Mouse (Mus musculus) intestine, postnatal 0 days (tissue): ENCODE data around the gene Sh3bp5. TPM values are rescaled to one million over a fixed set of nuclear protein-coding genes. Genes with fewer than 3 reads are reported as not detected.

Experiments
- ATAC-seq: fragments of 200-750 bp; cut with Nextera tagmentation; 2 replicates; pipeline ENCODE4 v1.8.0; 2017; ENCODE audit warnings: mild to moderate bottlenecking, moderate TSS enrichment, moderate library complexity
- H3K27ac ChIP-seq: fragments of 300-500 bp; sonication (generic); 2 replicates; pipeline ENCODE4 v1.5.1; 2014; ENCODE audit warnings: mild to moderate bottlenecking, low read depth, low read length, moderate library complexity
- H3K27me3 ChIP-seq: fragments of 300-500 bp; sonication (generic); replicated peaks from 2 replicates; pipeline ENCODE4 v1.6.1; 2014; ENCODE audit warnings: low read length, mixed read lengths; ENCODE audit not compliant: control insufficient read depth, insufficient read depth
- H3K36me3 ChIP-seq: fragments of 300-500 bp; sonication (generic); 2 replicates; pipeline ENCODE4 v1.6.1; 2014; ENCODE audit warnings: mild to moderate bottlenecking, moderate library complexity; ENCODE audit not compliant: control insufficient read depth, insufficient read depth
- H3K4me1 ChIP-seq: fragments of 300-500 bp; sonication (generic); replicated peaks from 2 replicates; pipeline ENCODE4 v1.6.1; 2014; ENCODE audit warnings: antibody characterized with exemption, low read length, mixed read lengths; ENCODE audit not compliant: control insufficient read depth, insufficient read depth
- H3K4me2 ChIP-seq: fragments of 300-500 bp; sonication (generic); replicated peaks from 2 replicates; pipeline ENCODE4 v1.6.1; 2014; ENCODE audit warnings: low read depth, mild to moderate bottlenecking, moderate library complexity
- H3K4me3 ChIP-seq: fragments of 300-500 bp; sonication (generic); 2 replicates; pipeline ENCODE4 v1.5.1; 2014; ENCODE audit warnings: low read depth, low read length
- H3K9ac ChIP-seq: fragments of 300-500 bp; sonication (generic); 2 replicates; pipeline ENCODE4 v1.6.1; 2014; ENCODE audit warnings: mild to moderate bottlenecking, low read depth, low read length
- H3K9me3 ChIP-seq: fragments of 300-500 bp; sonication (generic); 2 replicates; pipeline ENCODE4 v1.6.1; 2016; ENCODE audit warnings: mixed run types; ENCODE audit not compliant: control insufficient read depth
- CTCF ChIP-seq: sonication (generic); IDR thresholded peaks from 2 replicates; pipeline ENCODE4 v1.5.1; 2016; ENCODE audit warnings: low read depth, mild to moderate bottlenecking, control low read depth, antibody characterized with exemption, moderate library complexity
- WGBS: fragments of 180-500 bp; shearing (Covaris S2); extraction: QIAGEN DNeasy Blood & Tissue Kit; methylation state at CpG from one replicate; pipeline ENCODE4 v1.1.7; 2014; 5-methylcytosine and 5-hydroxymethylcytosine counted together
- polyA plus RNA-seq: library from polyadenylated mRNA; unstranded; fragments of >200 nt; fragmentation: Nextera tagmentation; extraction: Ambion mirVana; gene quantifications from 2 replicates; pipeline ENCODE4 v1.2.1, GENCODE M21; 2015

Sh3bp5 gene
- polyA plus RNA-seq, 1 experiment from 2014 or later, result 12.4 TPM

DNA sequence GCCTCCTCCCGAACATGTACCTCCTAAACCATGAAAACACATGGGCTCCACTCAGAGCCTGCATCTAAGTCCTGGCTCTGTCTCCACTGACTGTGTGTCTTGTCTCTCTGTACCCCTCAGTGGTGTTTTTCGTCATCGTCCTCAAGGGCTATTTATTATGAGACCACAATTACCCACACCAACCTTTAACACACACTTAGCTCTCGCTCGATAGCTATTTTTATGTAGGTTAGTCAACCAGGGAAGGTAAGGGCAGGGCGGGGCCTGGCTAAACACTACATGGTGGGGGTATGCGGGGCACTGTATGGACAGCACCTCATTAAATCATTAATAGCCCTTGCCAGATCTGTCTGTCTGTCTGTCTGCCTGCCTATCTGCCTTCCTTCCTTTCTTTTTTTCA, 15.3 kb downstream of the Sh3bp5 start:
- ATAC-seq, result no peak
- Histone ChIP-seq H3K4me1 (no peaks in the 10 kb centered on the region; the same call in none of the 2 replicates), H3K36me3 (no peaks in the 10 kb centered on the region), H3K4me2 (no peak overlapping the region), H3K9ac (no peak overlapping the region), H3K27ac (no peak overlapping the region), H3K9me3 (no peaks in the 10 kb centered on the region), H3K4me3 (no peak overlapping the region), H3K27me3 (no peaks in the 10 kb centered on the region)
- 57% methylated on average over 7 of the region's 7 CpGs for WGBS
- TF ChIP-seq CTCF, result no peak

DNA sequence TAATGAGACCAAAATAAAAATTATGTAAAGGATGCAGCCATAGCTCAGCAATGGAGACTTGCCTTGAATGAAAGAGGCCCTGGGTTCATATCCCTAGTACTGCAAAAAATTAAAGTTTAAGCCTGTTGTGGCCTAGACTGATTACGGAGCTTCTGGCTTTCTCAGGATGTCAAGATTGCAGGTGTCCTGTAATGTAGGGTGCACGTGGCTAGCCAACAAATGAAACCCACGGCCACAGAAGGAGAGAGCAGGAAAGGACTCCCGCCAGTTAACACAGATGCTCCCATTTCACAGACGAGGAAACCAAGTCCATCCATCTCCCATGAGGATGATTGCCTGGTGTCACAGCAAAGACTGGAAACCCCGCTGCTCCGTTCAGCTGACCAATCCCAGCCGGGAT, 15.7 kb downstream of the Sh3bp5 start:
- Histone ChIP-seq H3K27me3 (no peaks in the 10 kb centered on the region), H3K9me3 (no peaks in the 10 kb centered on the region), H3K4me3 (no peak overlapping the region), H3K36me3 (no peaks in the 10 kb centered on the region), H3K9ac (no peak overlapping the region), H3K27ac (no peak overlapping the region), H3K4me1 (peaks cover 4% of the 10 kb centered on the region), H3K4me2 (no peak overlapping the region)
- WGBS, result 90% methylated on average over 8 of the region's 8 CpGs
- TF ChIP-seq CTCF, result no peak
- no peak for ATAC-seq

GRCm38 (mm10) chr14:31419279-31419678, 16.6 kb downstream of the Sh3bp5 start:
- no peak for ATAC-seq
- WGBS, result 43% methylated on average over 4 of the region's 4 CpGs
- no peaks in the 10 kb centered on the region for H3K27me3 ChIP-seq

DNA sequence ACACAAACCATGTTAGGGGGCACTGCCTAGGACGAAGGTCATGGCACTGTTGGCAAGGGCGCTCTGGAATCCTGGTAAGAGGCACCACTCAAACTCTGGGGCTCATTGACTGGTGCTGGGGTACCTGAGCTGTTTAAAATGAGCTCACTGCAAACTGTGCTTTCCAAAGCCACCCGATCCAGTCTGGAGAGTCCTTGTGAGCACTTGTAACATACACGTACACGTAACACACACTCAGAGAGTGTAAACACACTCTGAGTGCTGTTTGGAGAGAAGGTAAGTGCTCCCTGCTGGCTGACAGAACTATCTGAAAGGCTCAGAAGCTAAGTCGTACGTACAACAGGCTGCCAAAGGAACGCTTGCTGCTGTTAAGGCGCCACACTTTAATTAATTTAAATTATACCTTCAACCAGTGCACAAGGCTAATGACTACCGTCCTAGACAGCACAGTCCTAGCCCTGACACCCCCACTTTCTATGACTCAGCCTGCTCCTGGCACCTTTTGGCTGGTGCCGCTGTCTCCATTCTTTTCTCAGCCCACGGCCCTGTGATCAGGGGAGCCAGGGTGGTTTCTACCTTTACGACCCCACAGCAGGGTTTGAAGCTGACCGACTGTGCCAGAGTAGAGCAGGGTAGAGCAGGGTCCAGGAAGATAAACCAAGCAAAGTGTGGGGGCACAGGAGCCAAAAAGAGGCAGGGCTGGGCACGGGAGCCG, 18.9 kb downstream of the Sh3bp5 start:
- Histone ChIP-seq H3K4me3 (no peak overlapping the region), H3K4me1 (peaks cover 9% of the 10 kb centered on the region; the same call in 1 of the 2 replicates), H3K27ac (no peak overlapping the region), H3K4me2 (no peak overlapping the region), H3K9ac (no peak overlapping the region), H3K36me3 (no peaks in the 10 kb centered on the region), H3K9me3 (no peaks in the 10 kb centered on the region), H3K27me3 (no peaks in the 10 kb centered on the region)
- WGBS, result 72% methylated on average over 16 of the region's 16 CpGs
- no peak for TF ChIP-seq CTCF
- no peak for ATAC-seq

More at GRCm38 (mm10) chr14:31419279-31419678, 16.6 kb downstream of the Sh3bp5 start:
- Histone ChIP-seq H3K4me2 (no peak overlapping the region), H3K36me3 (no peaks in the 10 kb centered on the region), H3K4me1 (peaks cover 7% of the 10 kb centered on the region), H3K9me3 (no peaks in the 10 kb centered on the region), H3K27ac (no peak overlapping the region), H3K4me3 (no peak overlapping the region), H3K9ac (no peak overlapping the region)
- TF ChIP-seq CTCF, result no peak

GRCm38 (mm10) chr14:31416411-31416810, 19.5 kb downstream of the Sh3bp5 start:
- Histone ChIP-seq H3K27ac (no peak overlapping the region), H3K36me3 (no peaks in the 10 kb centered on the region), H3K4me2 (no peak overlapping the region), H3K4me1 (peaks cover 9% of the 10 kb centered on the region; the same call in 1 of the 2 replicates), H3K4me3 (no peak overlapping the region), H3K9ac (no peak overlapping the region), H3K9me3 (no peaks in the 10 kb centered on the region), H3K27me3 (no peaks in the 10 kb centered on the region)
- WGBS, result 81% methylated on average over 3 of the region's 3 CpGs
- no peak for ATAC-seq
- TF ChIP-seq CTCF, result no peak

DNA sequence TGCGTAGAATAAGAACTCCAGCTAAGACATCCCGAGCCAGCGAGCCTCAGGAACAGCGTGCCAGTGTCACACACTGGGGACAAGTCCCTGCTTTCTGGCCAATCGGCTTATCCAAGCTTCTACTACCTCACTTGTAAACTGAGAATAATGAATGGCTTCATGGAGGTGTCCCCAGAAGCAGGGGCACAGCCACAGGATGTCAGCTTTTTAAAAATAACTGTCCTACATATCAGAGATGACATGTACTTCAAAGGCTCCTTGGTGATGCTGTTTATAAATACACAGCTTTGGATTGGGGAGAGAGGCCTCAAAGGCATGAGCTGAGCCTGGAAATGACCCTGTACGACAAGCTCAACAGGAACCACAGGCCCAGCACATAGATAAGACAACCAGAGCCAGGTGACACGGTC, 20.9 kb downstream of the Sh3bp5 start:
- 42% methylated on average over 7 of the region's 7 CpGs for WGBS
- Histone ChIP-seq H3K9ac (no peak overlapping the region), H3K4me1 (peaks cover 9% of the 10 kb centered on the region; the same call in 1 of the 2 replicates), H3K27ac (no peak overlapping the region), H3K4me2 (no peak overlapping the region), H3K27me3 (no peaks in the 10 kb centered on the region), H3K4me3 (no peak overlapping the region), H3K36me3 (no peaks in the 10 kb centered on the region), H3K9me3 (no peaks in the 10 kb centered on the region)
- TF ChIP-seq CTCF, result no peak
- no peak for ATAC-seq
